Mouse (Mus musculus): ENCODE results near the gene Phrf1.

Gene Phrf1

DNA sequence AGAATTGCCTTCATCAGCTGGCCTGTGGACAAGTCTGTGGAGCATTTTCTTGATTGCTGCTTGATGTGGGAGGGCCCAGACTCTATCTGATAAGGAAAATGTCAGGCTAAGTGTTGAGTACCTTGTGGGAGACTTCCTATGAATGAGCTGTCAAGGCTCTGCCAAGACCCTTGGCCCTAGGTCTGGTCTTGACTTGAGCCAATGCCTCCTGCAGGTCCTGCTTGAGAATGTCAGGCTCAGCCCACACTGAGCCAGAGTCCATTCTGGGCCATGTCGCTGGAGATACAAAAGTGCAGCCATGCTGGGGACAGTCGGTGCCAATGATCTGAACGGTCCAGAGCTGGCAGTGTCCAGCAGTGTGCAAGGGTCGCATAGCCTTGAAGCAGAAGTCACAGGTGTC, 54.2 kb downstream of the Phrf1 start:
- POLR2A ChIA-PET = interaction anchor here in 2 of 4 experiments (0.7 to 1.5 kb wide), 3 partner anchors 10 to 43 kb away, joined by 3 to 4 read pairs (median 3); no protein-coding TSS in a partner anchor
- CTCF ChIA-PET = interaction anchor here in 2 of 4 experiments (0.5 to 0.6 kb wide), 2 partner anchors 11 to 270 kb away, joined by 4 to 7 read pairs; no protein-coding TSS in a partner anchor

GRCm38 (mm10) chr7:141288042-141288441, 59.5 kb downstream of the Phrf1 start:
- CTCF ChIA-PET = interaction anchor here (0.6 to 1.2 kb wide), 4 partner anchors 9 to 410 kb away, joined by 3 to 5 read pairs (median 4); partner anchors contain the start of gene Sct (in 1 of the 4)
- POLR2A ChIA-PET = interaction anchor here in 1 of 4 experiments (1.0 to 1.6 kb wide), 4 partner anchors 7 to 40 kb away, joined by 3 to 7 read pairs (median 4); partner anchors contain the start of genes Deaf1, Irf7, Sct and Tmem80

DNA sequence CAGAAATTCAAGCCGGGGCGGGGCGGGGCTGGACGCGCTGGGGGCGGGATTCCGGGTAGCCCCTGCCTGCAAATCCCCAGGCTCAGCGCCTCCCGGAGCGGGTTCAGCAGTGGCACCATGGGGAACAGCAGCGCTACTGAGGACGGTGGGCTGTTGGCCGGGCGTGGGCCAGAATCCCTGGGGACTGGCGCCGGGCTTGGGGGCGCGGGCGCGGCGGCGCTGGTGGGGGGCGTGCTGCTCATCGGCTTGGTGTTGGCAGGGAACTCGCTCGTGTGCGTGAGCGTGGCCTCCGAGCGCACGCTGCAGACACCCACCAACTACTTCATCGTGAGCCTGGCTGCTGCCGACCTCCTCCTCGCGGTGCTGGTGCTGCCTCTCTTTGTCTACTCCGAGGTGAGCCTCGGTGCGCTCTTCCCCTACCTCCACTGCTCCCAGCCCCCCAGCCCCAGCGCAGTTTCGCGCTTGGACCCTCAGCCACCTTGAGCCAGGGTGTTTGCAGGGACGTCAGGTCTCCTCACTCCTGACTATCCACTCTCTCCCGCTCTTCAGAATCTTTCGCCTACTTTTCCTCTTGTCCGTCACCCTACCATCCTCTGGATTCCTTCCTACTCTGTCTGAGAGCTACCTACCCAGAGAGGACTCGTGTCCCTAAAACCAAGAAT, 63.5 kb downstream of the Phrf1 start, which contains the start of gene Drd4:
TSS of gene Drd4 (plus strand) at position 86 of the 662 bp plus-strand sequence.
- ChIA-PET POLR2A (interaction anchor here (0.6 to 4.2 kb wide), 12 partner anchors 9 to 212 kb away, joined by 3 to 32 read pairs (median 4); partner anchors contain the start of genes Sct (in 2 of the 4), Cdhr5 (in 1 of the 4) and Eps8l2 (in 1 of the 4)), CTCF (interaction anchor here in 1 of 4 experiments (0.6 kb wide), 1 partner anchor 13 kb away, joined by 3 read pairs; the partner anchor contains the start of gene Sct)

- POLR2A ChIA-PET = interaction anchor here (0.6 to 4.2 kb wide), 14 partner anchors 9 to 1342 kb away, joined by 3 to 32 read pairs (median 4); partner anchors contain the start of genes Eps8l2 (in 2 of the 4), Sct (in 2 of the 4) and Cdhr5 (in 1 of the 4)
These were observed 64.2 kb downstream of the Phrf1 start for GRCm38 (mm10) chr7:141292583-141293388.

GRCm38 (mm10) chr7:141293852-141294471, 65.4 kb downstream of the Phrf1 start:
- POLR2A ChIA-PET = interaction anchor here in 3 of 4 experiments (0.6 to 4.2 kb wide), 12 partner anchors 10 to 147 kb away, joined by 3 to 32 read pairs (median 4); partner anchors contain the start of genes Sct (in 2 of the 3), Cdhr5 (in 1 of the 3), Eps8l2 (in 1 of the 3) and Irf7 (in 1 of the 3)
- CTCF ChIA-PET = interaction anchor here in 3 of 4 experiments (0.6 to 1.8 kb wide), 6 partner anchors 11 to 98 kb away, joined by 3 to 7 read pairs (median 4); partner anchors contain the start of gene Taldo1 (in 1 of the 3)

More at GRCm38 (mm10) chr7:141292583-141293388, 64.2 kb downstream of the Phrf1 start:
- CTCF ChIA-PET = interaction anchor here in 2 of 4 experiments (0.6 to 1.8 kb wide), 4 partner anchors 14 to 212 kb away, joined by 3 to 14 read pairs (median 3); partner anchors contain the start of gene Sct (in 1 of the 2)

GRCm38 (mm10) chr7:141294479-141294878, 65.9 kb downstream of the Phrf1 start:
- CTCF ChIA-PET = interaction anchor here in 2 of 4 experiments (0.6 to 1.8 kb wide), 3 partner anchors 11 to 98 kb away, joined by 5 to 7 read pairs (median 6); partner anchors contain the start of gene Taldo1 (in 1 of the 2)
- POLR2A ChIA-PET = interaction anchor here in 3 of 4 experiments (0.6 to 4.2 kb wide), 18 partner anchors 10 to 146 kb away, joined by 3 to 32 read pairs (median 4); partner anchors contain the start of genes Sct (in 2 of the 3), Cdhr5 (in 1 of the 3), Eps8l2 (in 1 of the 3) and Irf7 (in 1 of the 3)

GRCm38 (mm10) chr7:141297926-141298650, 69.5 kb downstream of the Phrf1 start:
- ChIA-PET POLR2A (interaction anchor here in 1 of 4 experiments (1.1 to 1.5 kb wide), 2 partner anchors 49 to 167 kb away, joined by 3 read pairs; no protein-coding TSS in a partner anchor), CTCF (interaction anchor here in 1 of 4 experiments (0.6 kb wide), 1 partner anchor 160 kb away, joined by 5 read pairs; no protein-coding TSS in a partner anchor)

GRCm38 (mm10) chr7:141299175-141299574, 70.6 kb downstream of the Phrf1 start:
- POLR2A ChIA-PET = interaction anchor here in 1 of 4 experiments (0.7 to 1.9 kb wide), 2 partner anchors 9 to 137 kb away, joined by 3 to 4 read pairs; no protein-coding TSS in a partner anchor
- CTCF ChIA-PET = no interaction called here

DNA sequence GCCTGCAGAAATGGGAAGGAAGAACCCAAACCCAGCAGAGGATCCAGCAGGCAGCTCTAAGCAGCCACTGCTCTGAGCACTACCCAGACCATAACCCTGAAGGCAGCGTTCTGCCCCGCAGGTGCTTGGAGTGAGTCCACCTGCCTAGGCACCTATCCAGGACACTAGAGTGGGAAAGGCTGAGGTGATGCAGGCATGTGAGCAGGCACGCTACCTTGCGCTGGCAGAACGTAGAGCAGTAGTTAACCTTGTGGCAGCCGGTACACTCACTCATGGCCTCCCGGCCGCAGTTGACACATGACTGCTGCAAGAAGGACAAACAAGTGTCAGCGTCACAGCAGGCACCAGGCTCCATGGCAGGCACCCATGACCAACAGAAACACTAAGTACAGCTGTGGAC, 72.8 kb downstream of the Phrf1 start:
- ChIA-PET POLR2A (interaction anchor here in 2 of 4 experiments (0.6 to 1.9 kb wide), 7 partner anchors 15 to 450 kb away, joined by 3 to 6 read pairs (median 4); partner anchors contain the start of genes Rassf7 (in 1 of the 2) and Sct (in 1 of the 2)), CTCF (interaction anchor here in 2 of 4 experiments (0.6 to 0.8 kb wide), 2 partner anchors 22 to 29 kb away, joined by 3 read pairs; no protein-coding TSS in a partner anchor)

GRCm38 (mm10) chr7:141302702-141303268, 74.2 kb downstream of the Phrf1 start:
- POLR2A ChIA-PET = interaction anchor here in 3 of 4 experiments (0.6 to 3.0 kb wide), 17 partner anchors 8 to 166 kb away, joined by 3 to 11 read pairs (median 3); partner anchors contain the start of genes Deaf1 (in 2 of the 3), Tmem80 (in 2 of the 3), Cdhr5 (in 1 of the 3) and Drd4 (in 1 of the 3)
- CTCF ChIA-PET = interaction anchor here in 1 of 4 experiments (1.1 kb wide), 1 partner anchor 24 kb away, joined by 3 read pairs; the partner anchor contains the start of gene Sct

- POLR2A ChIA-PET = interaction anchor here in 1 of 4 experiments (0.6 to 3.0 kb wide), 3 partner anchors 10 to 76 kb away, joined by 3 to 11 read pairs (median 4); partner anchors contain the start of gene Phrf1
These were observed 76.0 kb downstream of the Phrf1 start for GRCm38 (mm10) chr7:141304537-141304936.

More at GRCm38 (mm10) chr7:141304537-141304936, 76.0 kb downstream of the Phrf1 start:
- CTCF ChIA-PET = interaction anchor here in 1 of 4 experiments (0.6 kb wide), 1 partner anchor 13 kb away, joined by 3 read pairs; no protein-coding TSS in a partner anchor

Data from embryonic stem cell, embryonic (primary cell).